Mouse (Mus musculus) T-helper 2 cell (primary cell): ENCODE measurements around the gene Kcnj14.

Experiments
- in situ Hi-C: fragments of 300-600 bp; cut with MboI, MseI; formaldehyde crosslinking; loops from one replicate; pipeline ENCODE4 v1.15.1; 2025; ENCODE audit warnings: high pct_unique_total_duplicates

The Kcnj14 gene

GRCm38 (mm10) chr7:45832428-45832827 is 7.8 kb upstream of the Kcnj14 start:
- in situ Hi-C loops: no loop called here

- in situ Hi-C loops: no loop called here
Observed at GRCm38 (mm10) chr7:45831128-45831525, 6.5 kb upstream of the Kcnj14 start.

DNA sequence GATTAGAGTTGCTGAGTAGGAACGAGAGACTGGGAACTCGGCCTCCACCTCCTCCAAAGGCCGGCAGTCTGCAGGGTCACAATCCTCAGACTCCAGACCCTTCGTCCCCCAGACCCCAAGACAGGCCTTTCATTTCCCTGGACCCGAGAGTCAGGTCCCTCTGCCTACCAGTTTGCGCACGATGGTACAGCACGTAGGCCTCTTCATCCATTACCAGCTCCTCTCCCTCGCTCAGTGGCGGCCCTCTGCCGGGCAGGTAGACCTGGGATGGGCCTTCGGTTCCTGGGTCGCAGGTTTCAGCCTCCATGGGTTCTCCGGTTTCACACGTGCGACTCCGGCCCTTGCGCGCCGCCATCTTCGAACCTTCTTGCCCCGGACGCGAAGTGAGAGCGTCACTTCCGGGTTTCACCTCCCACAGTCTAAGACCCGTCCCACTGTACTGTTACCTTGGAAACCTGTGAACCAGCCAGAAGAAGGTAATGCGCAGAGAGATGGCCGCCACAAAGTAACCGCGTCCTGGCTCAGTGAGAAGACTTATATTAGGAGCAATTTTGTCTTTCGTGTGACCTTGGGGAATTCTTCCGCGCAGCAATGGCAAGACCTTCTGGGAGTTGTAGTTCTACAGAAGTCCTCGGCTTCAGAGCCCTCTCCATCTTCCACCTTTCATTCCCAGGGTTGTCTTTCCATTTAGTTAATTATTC is 6.0 kb upstream of the Kcnj14 start, which contains the start of gene Grwd1:
TSS of gene Grwd1 (minus strand) at position 518 of the 701 bp plus-strand sequence.
- in situ Hi-C loops: no loop called here

DNA sequence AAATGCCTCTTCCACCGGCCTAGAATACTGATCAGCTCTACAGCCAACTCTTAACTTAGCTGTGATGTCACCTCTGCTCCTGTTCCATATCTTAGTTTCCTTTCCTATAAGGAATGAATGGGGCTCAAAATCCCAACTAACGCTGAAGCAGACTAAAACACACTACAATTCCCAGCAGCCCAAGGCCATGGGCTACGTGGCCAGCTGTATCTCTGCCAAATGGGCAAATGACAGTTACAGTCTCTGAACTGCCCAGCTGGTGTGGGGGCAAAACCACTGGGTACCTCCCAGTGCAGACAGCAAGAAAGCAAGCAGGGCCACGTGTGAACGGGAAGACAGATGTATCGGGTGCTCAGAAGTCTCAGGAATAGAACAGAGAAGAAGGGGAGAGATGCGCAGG is 2.0 kb upstream of the Kcnj14 start:
- in situ Hi-C loops: no loop called here

DNA sequence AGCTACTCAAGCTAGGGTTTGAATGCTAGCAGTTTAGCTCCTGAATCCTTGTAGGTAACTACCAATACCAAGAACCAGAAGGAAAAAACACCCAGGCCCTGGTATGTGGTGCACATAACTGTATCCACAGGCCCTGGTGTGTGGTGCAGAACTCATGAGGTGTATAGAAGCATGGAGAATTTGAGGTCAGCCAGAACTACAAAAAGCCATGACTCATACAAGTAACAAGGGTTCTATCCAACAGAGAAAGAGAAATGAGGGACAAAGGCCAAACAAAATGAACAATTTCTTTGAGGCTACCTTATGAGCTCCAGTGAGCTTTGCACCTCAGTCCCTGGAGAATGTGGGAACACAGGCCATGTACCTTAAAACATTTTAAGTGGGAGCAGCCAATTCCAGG is 3.7 kb downstream of the Kcnj14 start:
- in situ Hi-C loops: no loop called here

DNA sequence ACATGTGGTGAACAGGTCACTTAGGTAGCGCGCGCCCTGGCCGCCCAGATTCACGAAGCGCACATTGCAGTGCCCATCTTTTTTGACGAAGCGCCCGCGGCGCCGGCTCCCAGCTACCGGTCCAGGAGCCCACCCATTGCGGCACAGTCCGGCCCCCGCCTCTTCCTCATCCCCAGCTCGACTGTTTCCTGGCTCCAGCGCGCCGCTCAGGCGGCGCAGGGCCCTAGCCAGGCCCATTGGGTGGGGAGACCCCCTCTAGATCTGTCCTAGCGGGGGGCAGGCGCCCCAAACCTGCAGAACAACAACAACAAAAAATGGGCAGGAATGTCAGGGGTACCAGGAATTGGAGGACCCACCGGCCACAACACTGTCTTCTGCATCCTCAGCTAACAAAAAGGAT is 4.7 kb downstream of the Kcnj14 start:
- in situ Hi-C loops: no loop called here

GRCm38 (mm10) chr7:45815984-45816351 is 8.6 kb downstream of the Kcnj14 start:
- in situ Hi-C loops: no loop called here

DNA sequence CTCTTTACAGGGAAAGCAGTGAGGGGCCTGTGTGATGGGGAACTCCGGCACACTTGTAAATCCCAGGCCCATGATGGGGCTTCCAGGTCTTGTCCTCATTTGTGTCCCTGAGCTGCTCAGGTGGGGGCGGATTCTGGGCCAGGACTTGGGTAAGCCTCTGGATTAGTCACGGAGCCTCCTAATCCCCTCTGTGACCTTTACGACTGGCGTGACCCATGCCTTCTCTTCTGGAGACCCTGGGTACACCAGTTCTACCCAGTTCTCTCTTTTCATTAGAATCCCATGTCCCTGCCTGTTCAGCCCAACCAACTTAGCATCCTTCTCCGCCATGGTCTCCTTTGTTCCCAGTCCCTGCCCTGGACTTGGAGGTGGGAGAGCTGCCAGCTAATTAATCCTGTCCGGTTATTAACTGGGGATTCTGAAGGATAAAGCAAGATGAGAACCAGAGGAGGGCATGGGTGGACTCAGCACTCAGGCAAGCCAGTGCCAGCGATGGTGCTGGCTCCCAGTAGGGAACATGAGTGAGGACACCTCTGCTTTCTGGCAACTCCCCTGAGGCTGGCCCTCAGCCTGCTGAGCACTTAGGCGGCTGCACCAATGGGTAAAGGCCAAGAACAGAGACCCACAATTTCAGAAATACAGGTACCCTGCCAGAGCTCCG is 9.1 kb downstream of the Kcnj14 start:
- in situ Hi-C loops: no loop called here

DNA sequence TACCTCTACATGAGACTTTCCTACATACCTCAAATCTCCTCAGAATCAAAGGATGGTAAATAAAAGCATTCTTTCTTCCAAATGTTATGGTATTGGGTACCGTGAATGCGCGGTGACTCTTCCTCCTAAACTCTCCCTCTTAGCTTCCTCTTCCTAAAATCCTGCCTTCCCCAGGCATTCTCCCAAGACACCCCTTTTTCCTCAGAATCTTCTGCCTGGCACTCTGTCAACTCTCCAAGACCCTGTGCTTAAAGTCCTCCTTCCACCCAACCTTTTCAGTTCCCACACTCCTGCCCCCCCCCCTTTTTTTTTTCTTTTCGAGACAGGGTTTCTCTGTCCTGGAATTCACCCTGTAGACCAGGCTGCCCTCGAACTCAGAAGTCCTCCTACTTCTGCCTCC is 9.7 kb downstream of the Kcnj14 start:
- in situ Hi-C loops: loop anchor here (5.0 kb wide), 1 partner anchor 83 kb away; no protein-coding TSS in a partner anchor

- in situ Hi-C loops: loop anchor here (5.0 kb wide), 1 partner anchor 82 kb away; no protein-coding TSS in a partner anchor
Observed at GRCm38 (mm10) chr7:45813787-45814779, 10.5 kb downstream of the Kcnj14 start, which contains the start of gene Cyth2. Gene Cyth2, minus strand, starts transcription at chr7:45814581.

DNA sequence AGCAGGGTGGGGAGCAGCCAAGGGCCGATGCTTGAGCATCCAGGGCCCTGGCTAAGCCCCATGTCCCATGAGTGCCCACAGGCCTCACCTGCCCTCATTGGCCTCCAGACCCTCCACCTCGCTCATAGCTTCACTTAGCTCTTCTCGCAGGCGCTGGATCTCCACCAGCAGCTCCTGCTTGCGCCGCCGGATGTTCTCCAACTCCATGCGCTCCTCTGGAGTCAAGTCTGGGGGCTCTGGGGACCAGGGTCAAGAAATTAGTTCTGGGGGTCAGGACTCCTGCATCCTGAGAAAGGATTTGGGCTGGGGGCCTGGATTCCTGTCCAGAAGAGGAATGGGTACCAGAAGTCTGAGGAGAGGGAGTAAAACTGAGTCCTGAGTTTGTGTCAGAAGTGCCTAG is 11.7 kb downstream of the Kcnj14 start:
- in situ Hi-C loops: loop anchor here (5.0 kb wide), 1 partner anchor 81 kb away; no protein-coding TSS in a partner anchor

GRCm38 (mm10) chr7:45809276-45810075 is 15.1 kb downstream of the Kcnj14 start:
- in situ Hi-C loops: loop anchor here (5.0 kb wide), 1 partner anchor 77 kb away; no protein-coding TSS in a partner anchor

GRCm38 (mm10) chr7:45808471-45808870 is 16.1 kb downstream of the Kcnj14 start:
- in situ Hi-C loops: no loop called here

GRCm38 (mm10) chr7:45805941-45806340 is 18.6 kb downstream of the Kcnj14 start:
- in situ Hi-C loops: no loop called here

DNA sequence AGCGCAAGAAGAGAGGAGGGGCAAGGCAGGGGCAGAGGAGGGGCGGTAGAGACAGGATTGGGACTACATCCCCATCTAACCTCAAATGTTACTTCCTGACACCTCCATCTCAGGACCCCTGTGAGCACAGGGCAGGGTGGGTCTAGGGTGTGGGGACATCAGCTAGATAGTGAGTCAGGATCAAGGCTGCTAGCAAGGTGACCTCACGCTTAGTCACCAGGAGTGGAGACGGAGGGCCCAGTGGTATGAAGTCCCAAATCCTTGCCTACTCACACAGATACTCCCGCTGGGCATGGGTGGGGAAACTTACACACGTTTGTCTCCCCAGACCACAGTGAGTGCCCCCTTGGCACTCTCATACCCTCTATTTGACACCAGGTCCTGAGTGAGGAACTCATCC is 22.0 kb downstream of the Kcnj14 start:
- in situ Hi-C loops: loop anchor here (5.0 kb wide), 1 partner anchor 120 kb away; the partner anchor contains the start of genes Ccdc114 and Emp3

DNA sequence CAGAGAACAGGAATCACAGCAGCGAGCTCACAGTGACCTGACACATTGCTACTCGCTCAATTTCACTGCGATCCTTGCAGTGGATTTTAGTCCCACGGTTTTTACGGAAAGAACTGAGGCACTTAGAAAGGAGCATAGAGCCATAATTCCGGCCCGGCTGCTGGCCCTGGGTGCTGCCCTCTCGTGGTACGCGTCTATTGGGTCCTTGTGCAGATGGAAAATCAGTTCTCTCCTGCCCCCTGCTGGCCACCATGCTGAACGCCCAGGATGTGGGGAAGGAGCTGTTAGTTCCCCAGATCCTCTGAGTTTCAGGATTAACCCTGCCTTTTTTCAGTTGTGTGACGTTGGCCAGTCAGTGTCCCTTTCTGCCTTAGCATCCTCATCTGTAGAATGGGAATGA is 23.2 kb downstream of the Kcnj14 start:
- in situ Hi-C loops: loop anchor here (5.0 kb wide), 1 partner anchor 121 kb away; the partner anchor contains the start of genes Ccdc114 and Emp3

DNA sequence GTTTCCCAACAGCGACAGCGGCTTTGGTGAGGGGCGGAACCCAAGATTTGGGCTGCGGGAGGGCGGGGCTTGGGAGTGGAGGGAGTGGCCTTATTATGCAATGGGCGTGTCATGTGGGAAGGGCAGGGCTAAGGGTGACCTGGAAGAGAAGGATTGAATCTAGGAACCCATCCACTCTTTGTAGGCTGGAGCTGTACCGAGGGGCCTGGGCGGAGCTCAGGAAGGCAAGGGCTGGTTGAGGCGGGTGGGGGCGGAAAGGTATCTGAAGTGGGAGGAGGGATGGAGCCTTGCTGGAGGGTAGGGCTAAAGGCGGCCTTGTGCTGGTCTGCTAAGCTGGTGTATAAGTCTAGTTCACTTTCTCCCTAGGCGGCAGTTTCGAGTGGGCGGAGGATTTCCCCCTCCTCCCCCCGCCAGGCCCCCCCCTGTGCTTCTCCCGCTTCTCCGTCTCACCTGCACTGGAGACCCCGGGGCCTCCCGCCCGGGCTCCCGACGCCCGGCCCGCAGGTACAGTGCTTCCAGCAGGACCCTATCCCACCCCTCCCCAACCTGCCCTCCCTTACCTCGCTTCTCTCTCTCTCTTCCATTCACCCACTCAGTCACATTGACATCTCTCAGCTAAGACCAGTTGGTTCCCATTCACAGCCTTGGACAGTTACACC is 23.9 kb downstream of the Kcnj14 start:
- in situ Hi-C loops: loop anchor here (5.0 kb wide), 1 partner anchor 122 kb away; the partner anchor contains the start of genes Ccdc114 and Emp3

- in situ Hi-C loops: loop anchor here (5.0 kb wide), 1 partner anchor 122 kb away; the partner anchor contains the start of genes Ccdc114 and Emp3
Observed at GRCm38 (mm10) chr7:45800001-45800400, 24.6 kb downstream of the Kcnj14 start.

GRCm38 (mm10) chr7:45798931-45799330 is 25.7 kb downstream of the Kcnj14 start:
- in situ Hi-C loops: no loop called here

DNA sequence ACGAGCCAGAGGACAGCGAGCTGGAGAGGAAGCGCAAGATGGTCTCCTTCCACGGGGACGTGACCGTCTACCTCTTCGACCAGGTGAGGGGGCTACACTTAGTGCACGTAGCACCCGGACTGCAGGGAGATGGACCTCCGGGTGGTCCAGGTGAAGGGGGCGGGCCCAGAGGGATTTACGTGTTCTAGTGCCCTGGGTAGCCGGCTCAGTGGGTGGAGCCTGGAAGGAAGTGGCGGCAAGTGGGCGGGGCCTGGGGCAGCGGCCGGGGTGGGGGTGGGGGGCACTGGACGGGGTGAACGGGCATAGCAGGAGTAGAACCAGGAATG is 26.1 kb downstream of the Kcnj14 start:
- in situ Hi-C loops: no loop called here
